Mouse (Mus musculus) thymus, adult 2 months (tissue): ENCODE data around the gene Zfhx3.

Experiments used
- CTCF ChIP-seq: fragments of 200-500 bp; IDR thresholded peaks from 2 replicates; pipeline ENCODE4 v1.5.1; 2012; ENCODE audit warnings: mild to moderate bottlenecking, control low read depth, low read length, moderate library complexity, borderline replicate concordance; ENCODE audit not compliant: control insufficient read depth, poor library complexity, insufficient read depth; ENCODE audit errors: extremely low read depth
- POLR2A ChIP-seq: fragments of 200-500 bp; IDR thresholded peaks from 2 replicates; pipeline ENCODE4 v1.6.1; 2012; ENCODE audit warnings: mild to moderate bottlenecking, low read length, control low read depth, moderate library complexity; ENCODE audit not compliant: control insufficient read depth, poor library complexity, insufficient read depth; ENCODE audit errors: extremely low read depth

DNA sequence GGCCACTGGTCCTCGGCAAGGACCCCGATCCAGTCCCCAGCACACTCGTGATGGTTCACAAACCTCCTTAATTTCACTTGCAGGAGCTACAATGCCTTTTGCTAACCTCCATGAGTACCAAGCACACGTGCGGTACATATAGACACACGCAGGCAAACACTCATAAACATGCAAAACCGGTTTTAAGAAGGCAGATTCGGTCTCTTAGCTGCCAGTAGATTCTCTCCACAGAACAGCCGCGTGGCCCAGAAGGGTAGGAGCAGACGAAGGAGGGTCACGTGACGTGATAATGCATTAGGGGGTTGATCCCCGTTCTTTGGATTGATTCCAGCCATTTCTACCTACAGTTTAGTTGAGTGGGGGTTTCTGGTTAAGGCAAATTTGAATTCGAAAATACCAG, 16.3 kb upstream of the Zfhx3 start:
- TF ChIP-seq CTCF (no peak), POLR2A (no peak)
